Mouse (Mus musculus) urinary bladder, postnatal 25 days (tissue): ENCODE results near the gene Btbd7.

Source experiments
- DNase-seq: peaks from one replicate; pipeline ENCODE4 v3.0.0; 2022; ENCODE audit warnings: low spot score

Btbd7 gene

DNA sequence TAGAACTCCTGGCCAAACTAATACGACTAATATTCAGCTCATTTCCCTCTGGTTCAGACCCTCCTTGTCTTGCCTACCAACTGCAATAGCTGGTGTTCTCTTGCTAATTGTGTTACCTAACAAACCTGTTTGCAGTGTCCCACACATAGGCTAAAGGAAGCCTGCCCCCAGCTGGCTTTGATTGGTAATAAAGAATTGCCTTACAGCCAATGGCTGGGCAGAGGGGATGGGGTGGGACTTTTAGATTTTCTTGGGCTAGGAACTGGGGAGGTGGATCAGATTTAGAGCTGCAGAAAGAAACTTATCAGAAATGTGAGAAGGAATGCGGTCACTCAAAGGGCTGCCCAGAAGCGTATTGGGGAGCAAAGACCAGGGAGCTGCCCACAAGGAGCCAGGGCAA lies 98.8 kb downstream of the Btbd7 start:
- no peak for DNase-seq

DNA sequence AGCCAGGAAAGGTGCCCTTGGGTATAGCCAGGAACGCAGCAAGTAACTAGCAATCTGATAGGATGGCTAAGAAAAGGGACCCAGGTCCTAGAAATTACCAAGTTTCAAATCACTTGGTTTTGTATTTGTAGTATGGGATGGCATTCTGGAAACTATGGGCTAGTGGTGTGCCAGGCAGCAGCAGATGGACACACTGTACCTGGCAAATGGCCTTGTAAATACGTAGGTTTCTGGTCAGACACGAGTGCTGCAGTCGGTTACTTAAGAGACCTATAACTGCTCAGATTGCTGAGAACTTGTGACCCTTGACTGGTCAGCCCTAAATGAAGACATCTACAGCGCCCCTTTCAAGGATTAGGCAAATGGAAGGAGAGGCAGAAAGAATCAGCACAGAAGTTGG lies 100.1 kb downstream of the Btbd7 start:
- no peak for DNase-seq

DNA sequence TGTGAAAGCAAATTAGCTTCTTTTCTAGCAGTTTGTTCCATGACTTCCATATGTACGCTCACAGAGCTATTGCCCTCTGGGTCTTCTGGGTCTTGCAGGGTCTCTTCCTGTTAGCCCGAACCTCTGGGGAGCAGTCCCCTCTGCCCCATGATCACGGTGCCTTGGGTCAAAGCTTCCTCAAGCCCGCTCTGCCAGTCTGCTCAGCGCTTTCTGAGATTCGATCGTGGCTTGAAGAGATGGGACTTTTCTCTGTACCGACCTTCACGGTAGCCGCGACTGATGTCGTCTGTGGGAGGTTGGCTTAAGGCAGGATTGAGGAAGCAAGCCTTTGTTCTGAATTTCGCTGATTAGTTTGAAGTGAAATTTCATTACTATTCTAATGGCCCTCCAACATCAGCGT lies 102.2 kb downstream of the Btbd7 start:
- DNase-seq, result no peak

DNA sequence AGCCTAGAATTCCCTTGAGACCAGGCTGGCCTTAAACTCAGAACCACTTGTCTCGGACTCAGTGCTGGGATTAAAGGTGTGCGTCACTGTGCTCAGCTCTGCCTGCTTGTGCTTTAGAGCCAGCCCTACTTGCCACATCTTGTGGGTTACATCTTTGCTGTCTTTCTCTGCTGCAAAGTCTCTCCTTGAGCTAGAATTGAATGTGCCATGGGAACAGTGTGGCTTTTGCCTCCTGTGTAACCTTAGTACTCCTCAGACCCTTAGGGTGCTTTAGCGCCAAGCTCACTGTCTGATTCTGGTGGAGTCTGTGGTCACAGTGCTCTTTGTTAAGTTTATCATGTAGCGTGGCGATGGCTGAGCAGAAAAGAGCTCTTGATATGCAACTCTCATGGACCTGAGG lies 105.6 kb downstream of the Btbd7 start:
- no peak for DNase-seq

DNA sequence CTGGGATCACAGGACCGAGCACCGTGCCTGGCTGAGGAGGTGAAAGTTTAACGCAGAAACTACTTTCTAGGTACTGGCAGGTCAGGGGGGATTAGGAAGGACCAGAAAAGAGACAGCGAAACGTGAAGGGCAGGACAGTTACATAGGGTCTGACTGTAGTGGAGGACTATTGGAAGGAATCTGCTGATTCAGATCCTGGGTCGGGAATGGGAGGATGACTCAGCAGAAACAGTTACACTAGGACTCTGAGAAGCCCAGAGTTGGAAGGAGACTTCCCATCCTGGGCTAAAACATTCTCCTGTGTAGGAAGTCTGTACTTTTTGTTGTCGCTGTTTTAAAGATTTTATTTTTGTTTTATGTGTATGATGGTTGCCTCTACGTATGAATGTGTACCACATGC lies 106.7 kb downstream of the Btbd7 start:
- no peak for DNase-seq

DNA sequence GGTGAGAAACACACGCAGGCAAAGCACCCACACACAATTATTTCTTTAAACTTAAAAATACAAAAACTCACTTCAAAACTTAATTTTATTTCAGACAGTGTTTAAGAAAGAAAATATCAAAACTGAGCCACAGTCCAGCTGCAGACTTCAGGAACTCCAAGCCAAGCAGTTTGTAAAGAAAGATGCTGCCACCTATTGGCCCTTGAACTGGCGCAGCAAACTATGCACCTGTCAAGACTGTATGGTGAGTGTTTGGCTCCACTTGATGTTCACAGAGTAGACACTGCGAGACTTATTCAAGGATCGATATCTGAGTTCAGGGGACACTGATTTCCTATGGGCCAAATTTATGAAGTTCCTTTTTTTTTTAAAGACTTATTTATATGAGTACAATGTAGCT lies 109.3 kb downstream of the Btbd7 start:
- DNase-seq, result no peak

DNA sequence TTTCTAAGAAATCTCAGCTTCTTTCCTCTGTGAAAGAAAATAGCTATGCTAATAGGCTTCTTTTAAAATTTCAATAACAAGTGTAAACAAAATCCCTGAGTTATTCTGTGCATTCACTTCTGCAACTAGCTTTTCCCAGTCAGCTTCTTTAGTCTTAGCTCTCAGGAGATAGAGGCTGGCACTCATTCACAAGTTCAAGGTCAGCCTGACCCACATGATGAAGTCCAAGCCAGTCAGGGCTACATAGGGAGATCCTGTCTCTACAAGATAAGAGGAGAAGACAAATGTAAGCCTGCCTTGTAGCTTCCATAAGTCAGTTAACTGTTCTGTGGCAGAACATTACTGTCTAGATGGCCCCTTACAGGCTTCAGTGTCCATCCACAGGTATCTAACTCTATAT lies 114.6 kb downstream of the Btbd7 start:
- no peak for DNase-seq

DNA sequence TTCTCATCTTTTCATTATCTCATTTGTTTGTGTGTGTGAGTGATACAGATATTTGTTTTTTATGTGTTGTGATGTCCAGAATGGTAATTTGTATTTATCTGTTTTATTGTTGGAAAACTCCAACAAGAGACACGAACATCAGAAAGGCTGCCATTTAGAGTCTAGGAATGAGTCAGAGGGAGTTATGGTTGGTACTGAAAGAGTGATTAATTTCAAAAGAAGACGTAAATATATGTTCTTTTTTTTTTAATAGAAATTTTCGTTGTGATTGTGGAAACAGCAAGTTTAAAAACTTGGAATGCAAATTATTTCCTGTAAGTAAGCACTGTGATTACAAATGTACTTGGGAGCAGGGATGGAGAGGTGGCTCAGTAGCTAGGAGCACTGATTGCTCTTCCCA lies 116.6 kb downstream of the Btbd7 start:
- DNase-seq, result no peak

DNA sequence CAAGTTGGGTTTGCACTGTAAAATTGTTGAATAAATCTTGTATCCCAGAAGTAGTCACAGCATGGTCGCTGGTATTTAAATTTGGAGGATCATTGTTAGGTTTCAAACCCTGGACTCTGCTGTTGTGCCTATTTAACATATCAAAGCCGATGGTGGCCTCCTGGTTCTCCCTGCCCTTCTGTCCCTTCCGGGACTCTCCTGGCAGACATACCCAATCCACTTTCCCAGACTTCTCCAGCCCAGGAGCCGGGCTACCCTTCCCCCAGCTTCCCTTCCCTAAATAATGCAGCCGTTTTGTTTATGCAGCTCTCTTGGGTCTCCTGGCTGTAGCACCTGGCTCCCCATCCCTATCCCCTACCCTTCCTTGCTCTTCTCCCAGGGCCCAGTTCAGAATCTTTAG lies 119.3 kb downstream of the Btbd7 start:
- DNase-seq, result no peak

DNA sequence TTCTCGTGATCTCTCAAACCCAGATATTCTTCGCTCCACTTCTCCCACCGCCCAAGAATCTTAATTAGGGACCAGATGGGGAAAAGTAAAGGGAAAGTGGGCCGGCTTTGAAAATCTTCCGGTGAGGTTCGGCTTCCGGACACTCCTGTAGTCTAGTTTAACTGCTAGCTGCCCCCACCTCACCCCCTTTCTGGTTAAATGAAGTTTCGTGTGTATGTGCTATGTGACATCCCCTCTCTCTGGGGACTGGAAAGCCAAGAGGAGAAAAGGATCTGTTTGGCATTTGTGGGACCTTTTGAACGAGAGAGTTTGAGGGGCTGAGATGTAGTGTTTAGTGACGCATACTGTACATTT lies 119.9 kb downstream of the Btbd7 start, which contains the start of gene Gm20604:
Gene Gm20604, minus strand, starts transcription at position 270 of the 354 bp plus-strand sequence.
- DNase-seq, result no peak

DNA sequence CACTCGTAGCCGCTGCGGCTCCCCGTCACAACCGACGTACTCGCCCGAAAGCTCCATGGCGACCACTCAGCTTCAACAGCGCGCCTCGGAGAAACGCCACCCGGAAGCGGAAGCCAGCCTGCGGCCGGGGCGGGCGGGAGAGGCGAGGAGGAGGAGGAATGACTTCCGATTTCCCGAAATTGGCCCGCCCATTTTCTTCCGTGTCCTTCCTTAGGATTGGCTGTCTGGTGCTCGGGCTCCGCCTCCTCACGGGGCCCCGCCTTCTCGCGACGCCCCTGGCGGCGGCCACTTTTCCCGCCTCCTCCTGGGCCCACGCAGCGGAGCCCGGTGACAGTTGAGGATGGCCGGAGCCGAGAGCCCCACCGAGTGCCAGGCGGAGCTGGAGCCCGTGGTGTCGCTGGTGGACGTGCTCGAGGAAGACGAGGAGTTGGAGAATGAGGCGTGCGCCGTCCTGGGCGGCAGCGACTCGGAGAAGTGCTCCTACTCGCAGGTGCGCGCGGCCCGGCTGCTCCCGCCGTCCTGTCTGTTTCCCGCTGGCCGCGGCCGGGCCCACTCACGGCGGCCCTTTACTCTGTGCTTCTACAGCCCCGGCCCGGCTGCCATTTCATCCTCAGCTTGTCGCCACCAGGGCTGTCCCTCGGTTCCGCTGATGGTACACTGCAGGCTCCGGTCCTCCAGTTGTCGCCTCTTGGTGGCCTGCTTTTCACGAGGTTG lies 120.4 kb downstream of the Btbd7 start, which contains the start of the genes Gm28051, Gon7 and Ubr7:
Gene Gm28051, minus strand, starts transcription at position 77 of the 714 bp plus-strand sequence.
Gene Gon7, minus strand, starts transcription at position 115 of the 714 bp plus-strand sequence.
Gene Ubr7, plus strand, starts transcription at position 279 of the 714 bp plus-strand sequence.
- peak; percentile 91 for DNase-seq

DNA sequence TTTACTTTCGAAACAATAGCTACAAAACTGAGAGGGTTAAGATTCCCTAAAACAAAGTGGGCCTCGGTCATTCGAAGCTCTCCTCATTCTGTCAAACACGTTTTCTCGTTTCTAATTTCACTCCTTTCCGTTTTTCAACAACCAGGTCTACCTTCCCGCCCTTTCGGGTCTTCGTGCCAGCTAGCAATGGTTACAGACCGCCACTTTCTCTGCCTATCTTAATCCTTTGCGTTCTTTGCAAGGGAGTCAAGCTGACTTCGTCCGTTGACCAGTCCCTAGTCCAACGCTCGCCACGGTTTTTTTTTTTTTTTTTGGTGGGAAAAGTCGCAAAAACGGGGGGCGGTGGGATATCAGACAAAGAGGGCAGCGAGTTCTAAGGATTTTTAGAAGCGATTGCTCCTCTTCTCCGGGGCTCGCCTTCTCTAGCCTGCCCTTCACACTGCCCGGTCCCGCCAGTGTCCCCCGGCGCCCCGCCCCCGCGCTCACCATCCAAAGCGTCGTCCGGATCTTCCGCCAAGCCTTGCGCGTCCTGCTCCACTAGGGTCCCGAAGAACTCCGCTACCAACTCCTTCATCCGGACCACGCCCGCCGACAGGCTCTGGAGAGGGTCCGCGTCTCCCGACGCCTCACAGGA lies 121.1 kb downstream of the Btbd7 start:
- DNase-seq, result peak; percentile 85

DNA sequence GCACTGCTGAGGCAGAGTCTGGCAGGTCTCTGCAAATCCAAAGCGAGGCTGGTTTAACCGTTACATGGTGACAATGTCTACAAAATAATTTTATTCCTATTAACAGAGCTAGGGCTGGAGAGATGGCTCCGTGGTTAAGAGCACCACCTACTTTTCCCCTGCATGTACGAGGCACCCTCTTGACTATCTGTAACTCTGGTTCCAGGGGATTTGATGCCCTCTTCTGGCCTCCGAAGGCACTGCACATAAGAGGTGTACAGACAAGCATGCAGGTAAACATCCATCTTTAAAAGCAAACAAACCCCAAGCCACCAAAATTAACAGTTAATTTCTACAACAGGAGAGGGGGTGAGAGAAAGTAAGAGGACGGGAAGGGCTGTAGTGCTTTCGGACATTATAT lies 122.0 kb downstream of the Btbd7 start:
- DNase-seq, result no peak

DNA sequence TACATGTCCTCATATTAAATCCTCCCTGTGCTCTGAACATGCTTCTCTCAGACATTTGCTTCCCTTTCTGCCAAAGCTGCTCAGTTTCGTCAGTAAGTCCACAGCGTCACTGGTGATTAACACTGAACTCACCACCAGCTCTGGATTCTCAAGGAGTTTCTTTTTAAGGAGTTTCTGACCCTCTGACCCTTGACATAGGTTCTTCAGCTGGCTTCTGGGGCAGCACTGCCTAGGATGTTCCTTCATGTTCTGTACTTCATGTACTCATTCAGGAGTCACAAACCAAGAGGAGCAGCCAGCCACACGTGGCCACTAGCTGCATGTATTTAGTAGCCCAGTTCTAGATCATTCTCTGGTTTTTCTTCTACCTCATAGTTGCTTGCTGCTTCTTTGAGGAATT lies 130.0 kb downstream of the Btbd7 start:
- DNase-seq, result no peak

DNA sequence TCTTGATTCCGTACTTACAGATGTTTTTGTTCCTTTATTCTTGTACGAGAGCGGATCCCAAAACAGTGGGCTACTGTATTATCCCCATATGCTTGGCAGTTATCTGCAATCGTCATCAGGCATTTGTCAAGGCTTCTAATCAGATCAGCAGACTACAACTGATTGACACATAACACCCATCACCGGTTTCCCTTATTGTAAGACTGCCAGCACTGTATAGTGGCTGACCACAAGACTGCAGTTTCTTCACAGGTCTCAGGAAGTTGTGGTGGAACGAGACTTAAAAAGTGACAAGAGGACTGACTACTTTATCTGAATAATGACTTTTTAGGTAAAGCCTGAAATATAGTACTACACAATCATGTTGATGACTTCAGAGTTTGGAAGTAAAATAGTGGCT lies 133.4 kb downstream of the Btbd7 start:
- no peak for DNase-seq

DNA sequence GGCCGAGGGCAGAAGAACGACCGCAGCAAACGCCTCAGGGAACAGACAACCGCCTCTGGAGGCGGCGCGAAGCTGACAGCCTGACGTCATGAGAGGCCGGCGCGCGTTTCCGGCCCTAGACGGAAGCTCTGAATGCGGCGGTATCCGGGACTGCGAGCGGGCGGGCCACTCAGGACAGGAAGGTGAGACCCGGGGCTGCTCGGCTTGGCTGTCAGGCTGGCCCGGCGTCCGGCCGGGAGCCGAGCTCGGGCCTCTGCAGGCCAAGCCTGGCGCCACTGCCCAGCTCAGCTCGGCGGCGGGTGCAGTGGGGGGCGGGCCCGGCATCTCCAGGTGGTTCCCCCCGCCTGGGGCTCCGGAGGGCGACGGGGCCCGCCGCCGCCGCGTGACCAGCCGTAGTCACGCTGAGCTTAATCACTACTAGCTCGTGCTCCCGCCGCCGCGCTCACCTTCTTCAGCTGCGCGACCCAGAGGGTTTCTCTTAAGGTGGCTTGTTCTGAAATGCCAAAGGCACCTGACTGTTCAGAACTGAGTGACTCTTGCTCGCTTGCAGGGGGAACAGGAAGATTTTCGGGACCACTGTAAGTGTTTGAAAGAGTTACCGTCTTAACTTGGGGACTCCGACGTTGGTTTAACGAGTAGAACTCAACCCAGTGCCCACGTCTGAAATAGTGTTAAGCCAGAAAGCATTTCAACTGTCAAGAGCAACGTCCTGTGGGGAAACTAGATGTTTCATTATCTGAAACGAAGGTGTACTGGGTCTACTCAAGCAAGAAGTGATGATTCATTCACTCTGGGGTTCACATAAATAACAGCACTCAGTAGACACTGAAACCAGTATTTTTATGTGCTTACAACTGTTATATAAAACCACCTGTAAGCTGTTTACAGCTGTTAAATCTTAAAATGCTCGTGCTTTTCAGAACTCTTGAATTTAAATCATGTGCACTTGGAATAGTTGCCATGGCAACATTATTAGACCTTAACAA lies 134.4 kb downstream of the Btbd7 start, which contains the start of the genes Moap1 and Tmem251:
Gene Moap1, minus strand, starts transcription at position 73 of the 986 bp plus-strand sequence.
Gene Tmem251, plus strand, starts transcription at position 174 of the 986 bp plus-strand sequence.
- DNase-seq, result peak; percentile 80

DNA sequence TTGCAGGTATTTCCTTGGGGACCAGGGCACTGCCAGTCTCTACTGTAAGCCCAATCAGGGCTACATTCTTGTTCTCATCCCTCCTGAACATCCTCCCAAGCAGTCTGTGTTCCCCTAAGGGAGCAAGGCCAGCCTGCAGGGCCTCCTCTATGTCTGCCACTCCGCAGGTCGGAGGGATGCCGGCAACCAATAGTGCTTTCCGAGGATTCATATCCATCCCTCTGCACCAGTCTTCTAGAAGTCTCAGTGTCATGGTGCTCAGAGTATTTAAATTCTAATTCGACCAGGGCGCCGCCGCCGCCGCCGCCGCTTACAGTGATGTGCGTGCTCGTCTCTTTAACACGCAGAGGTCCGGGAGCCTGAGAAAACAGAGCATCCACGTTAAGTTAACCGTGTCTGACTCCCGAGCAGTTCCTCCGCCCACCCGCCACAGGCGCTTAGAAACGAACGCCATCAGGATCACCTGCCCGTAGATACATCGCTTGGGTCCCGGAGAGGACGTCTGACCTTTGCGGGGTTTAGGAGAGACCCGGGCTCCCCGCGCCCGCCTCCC lies 135.2 kb downstream of the Btbd7 start:
- DNase-seq, result no peak

DNA sequence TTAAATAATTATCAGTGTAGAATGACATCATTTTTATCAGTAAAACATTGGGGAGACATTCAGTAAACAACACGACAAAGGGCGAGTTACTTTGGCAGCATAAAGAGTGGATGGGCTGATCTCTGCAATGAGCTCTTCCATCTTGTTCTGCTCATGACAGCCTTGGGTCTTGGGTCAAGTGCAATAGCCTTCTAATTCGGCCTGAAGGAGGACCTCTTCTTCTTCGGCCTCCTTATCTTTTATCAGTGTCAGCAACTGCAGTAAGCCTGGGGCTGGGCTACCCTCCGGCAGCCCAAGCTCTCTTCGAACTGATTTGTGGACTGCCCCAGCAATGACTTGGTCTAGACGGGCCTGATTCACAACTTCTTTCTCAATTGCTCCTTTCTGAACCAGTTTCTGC lies 136.2 kb downstream of the Btbd7 start:
- no peak for DNase-seq

DNA sequence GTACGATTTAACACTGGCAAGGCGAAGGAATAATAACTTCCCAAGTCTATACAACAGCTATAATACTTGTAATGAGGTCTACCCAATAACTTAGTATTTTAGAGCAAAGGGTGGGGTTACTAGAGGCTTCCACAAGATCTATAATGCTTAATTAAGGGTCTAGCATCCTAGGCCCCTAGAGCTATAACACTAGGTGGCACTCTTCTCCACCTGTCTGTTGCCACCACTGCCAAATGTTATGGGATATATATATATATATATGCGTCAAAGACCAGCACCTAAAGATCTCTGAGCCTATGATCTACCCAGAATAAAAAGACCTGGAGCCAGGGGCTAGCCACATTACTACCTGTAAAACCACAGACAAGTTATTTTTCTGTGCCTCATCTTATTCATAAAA lies 138.0 kb downstream of the Btbd7 start:
- no peak for DNase-seq

DNA sequence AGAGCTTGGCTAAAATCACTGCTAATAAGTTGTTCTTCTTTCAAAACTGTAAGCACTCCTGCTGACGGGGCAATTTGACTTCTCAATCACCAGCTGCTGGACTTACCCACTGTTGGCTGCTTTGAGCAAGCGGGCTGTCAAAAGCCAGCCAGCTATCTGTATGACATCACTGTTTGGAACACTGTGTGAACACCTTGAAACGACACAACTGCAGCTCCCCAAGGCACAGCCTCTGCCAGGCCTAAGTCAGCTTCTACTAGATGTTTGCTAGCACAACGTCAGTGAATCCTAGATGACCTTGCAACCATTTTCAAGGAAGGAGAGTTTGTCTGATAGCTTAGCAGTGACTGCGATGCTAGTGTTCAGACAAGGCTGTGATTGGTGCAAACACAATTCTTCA lies 139.2 kb downstream of the Btbd7 start:
- DNase-seq, result no peak

DNA sequence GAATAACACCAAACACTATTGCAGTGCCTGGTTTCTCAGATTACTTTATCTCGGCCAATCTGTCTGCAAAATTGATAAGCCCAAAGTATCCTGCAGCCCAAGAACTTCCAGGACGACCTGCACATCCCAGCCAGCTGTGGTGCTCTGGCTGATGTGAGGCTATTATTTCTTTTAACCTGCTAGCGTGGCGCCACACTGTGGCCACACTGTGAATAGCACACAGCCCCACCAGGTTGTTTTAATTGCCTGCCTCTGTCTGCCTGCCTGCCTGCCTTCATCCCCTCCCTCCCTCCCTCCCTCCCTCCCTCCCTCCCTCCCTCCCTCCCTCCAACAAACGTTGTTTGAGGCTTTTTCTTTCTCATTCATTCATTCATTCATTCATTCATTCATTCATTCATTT lies 144.9 kb downstream of the Btbd7 start:
- DNase-seq, result peak; percentile 50
